Mouse (Mus musculus): ENCODE data around the gene Olfr945. TPM values are rescaled to one million over a fixed set of nuclear protein-coding genes. Genes with fewer than 3 reads are reported as not detected.

Gene Olfr945
- not detected in 2 replicates for total RNA-seq (2012; rRNA removed)
- not detected in 2 replicates for total RNA-seq (2014; rRNA removed)
- not detected in 2 replicates for polyA plus RNA-seq (2012; ENCODE audit: insufficient read length, low read depth)

DNA sequence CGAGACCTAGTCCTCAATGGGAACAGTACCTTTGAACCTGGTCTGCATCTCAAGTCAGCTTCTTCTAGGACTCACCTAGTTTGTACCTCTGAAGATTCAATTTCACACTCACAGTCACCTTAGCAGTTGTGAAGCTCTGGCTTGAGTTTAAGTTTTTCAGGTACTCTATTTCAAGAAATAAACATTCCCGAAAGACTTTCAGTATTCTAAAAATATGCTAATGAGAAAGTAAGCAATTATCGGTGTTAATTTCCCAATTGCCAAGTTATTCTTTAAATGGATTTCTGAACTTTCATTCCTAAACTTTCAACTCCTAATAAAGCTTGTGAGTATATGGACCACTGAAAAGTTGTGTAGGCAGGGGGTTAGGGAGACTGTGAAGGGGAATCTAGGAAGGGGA is at the start of gene Olfr945:
Gene Olfr945, minus strand, starts transcription at position 101 of the 400 bp plus-strand sequence.
- in situ Hi-C loops (cut with MboI; ENCODE audit: low pct_ligation_motif_present, low pct_unique_long_range_greater_than_20kb, low sequenced_read_pairs), result no loop called here
- H3K9ac ChIP-seq (ENCODE audit: insufficient read depth, low read depth), result no peak within 1 kb of the TSS
- dilution Hi-C loops (cut with MboI; ENCODE audit: extremely low pct_ligation_motif_present, extremely low pct_unique_long_range_greater_than_20kb, low sequenced_read_pairs), result no loop called here
- H3K4me3 ChIP-seq (replicated peaks in 1 of 3; ENCODE audit: low read depth in 2 of 3, low read length in 2 of 3, poor library complexity in 1 of 3), result no peak within 1 kb of the TSS
- H3K79me2 ChIP-seq (replicated peaks; ENCODE audit: control insufficient read depth, extremely low read depth, insufficient read depth, poor library complexity, severe bottlenecking), result no peaks in the 10 kb centered on the region
- TF ChIP-seq CHD1 (IDR thresholded peaks at IDR 0.05; ENCODE audit: low read depth, low read length) (no peak), CHD2 (IDR thresholded peaks at IDR 0.05; ENCODE audit: low read length) (no peak), ZC3H11A (IDR thresholded peaks at IDR 0.05; ENCODE audit: low read depth, low read length) (no peak), KAT2A (IDR thresholded peaks at IDR 0.05; ENCODE audit: insufficient replicate concordance, low read length) (no peak), MAZ (IDR thresholded peaks at IDR 0.05; ENCODE audit: low read depth, low read length) (no peak), ZKSCAN1 (IDR thresholded peaks at IDR 0.05; ENCODE audit: borderline replicate concordance, low read depth, low read length) (no peak)
- H3K36me3 ChIP-seq (replicated peaks in 1 of 2; ENCODE audit: control insufficient read depth in 1 of 2, insufficient read depth in 1 of 2, low read length in 1 of 2), result no peaks in the 10 kb centered on the region
- H3K4me1 ChIP-seq (ENCODE audit: control insufficient read depth in 1 of 2, insufficient read depth in 2 of 2), result no peaks in the 10 kb centered on the region
- H3K4me2 ChIP-seq (ENCODE audit: insufficient read depth, low read depth, poor library complexity, severe bottlenecking), result no peak within 1 kb of the TSS
- no peak within 1 kb of the TSS for H3K27ac ChIP-seq (ENCODE audit: insufficient read depth, low read depth)
- no peak for DNase-seq (ENCODE audit: extremely low read depth)
- no peaks in the 10 kb centered on the region for H3K27me3 ChIP-seq (replicated peaks)
- H3K9me3 ChIP-seq (replicated peaks; ENCODE audit: low read length), result no peaks in the 10 kb centered on the region

DNA sequence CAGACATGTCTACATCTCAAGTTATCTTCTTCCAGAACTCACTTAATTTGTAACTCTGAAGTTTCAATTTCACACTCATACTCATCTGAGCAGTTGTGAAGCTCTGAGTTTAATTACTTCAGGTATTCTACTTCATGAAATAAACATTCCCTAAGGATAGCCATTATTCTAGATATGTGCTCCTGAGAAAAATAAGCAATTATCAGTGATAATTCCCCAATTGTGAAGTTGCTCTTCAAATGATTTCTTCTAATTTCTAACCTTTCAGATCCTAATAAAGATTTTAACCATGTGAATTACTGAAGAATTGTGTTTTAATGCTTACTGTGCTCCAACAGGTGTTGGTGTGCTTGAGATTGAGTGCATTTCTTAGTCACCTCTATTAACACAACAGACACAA is 49.3 kb upstream of the Olfr945 start, which contains the start of gene Olfr948:
Gene Olfr948, minus strand, starts transcription at position 101 of the 400 bp plus-strand sequence.
- Histone ChIP-seq H3K27me3 (replicated peaks) (no peaks in the 10 kb centered on the region), H3K27ac (ENCODE audit: insufficient read depth, low read depth) (no peak within 1 kb of the TSS), H3K79me2 (replicated peaks; ENCODE audit: control insufficient read depth, extremely low read depth, insufficient read depth, poor library complexity, severe bottlenecking) (no peaks in the 10 kb centered on the region), H3K4me3 (replicated peaks in 1 of 3; ENCODE audit: low read depth in 2 of 3, low read length in 2 of 3, poor library complexity in 1 of 3) (no peak within 1 kb of the TSS), H3K4me1 (ENCODE audit: control insufficient read depth in 1 of 2, insufficient read depth in 2 of 2) (no peaks in the 10 kb centered on the region), H3K4me2 (ENCODE audit: insufficient read depth, low read depth, poor library complexity, severe bottlenecking) (no peak within 1 kb of the TSS), H3K36me3 (replicated peaks in 1 of 2; ENCODE audit: control insufficient read depth in 1 of 2, insufficient read depth in 1 of 2, low read length in 1 of 2) (no peaks in the 10 kb centered on the region), H3K9ac (ENCODE audit: insufficient read depth, low read depth) (no peak within 1 kb of the TSS), H3K9me3 (replicated peaks; ENCODE audit: low read length) (no peaks in the 10 kb centered on the region)
- dilution Hi-C loops (cut with MboI; ENCODE audit: extremely low pct_ligation_motif_present, extremely low pct_unique_long_range_greater_than_20kb, low sequenced_read_pairs) (no loop called here), in situ Hi-C loops (cut with MboI; ENCODE audit: low pct_ligation_motif_present, low pct_unique_long_range_greater_than_20kb, low sequenced_read_pairs) (no loop called here)
- DNase-seq (ENCODE audit: extremely low read depth), result no peak
- TF ChIP-seq ELF1 (IDR thresholded peaks at IDR 0.05; ENCODE audit: low read depth, low read length) (no peak), POLR2AphosphoS2 (IDR thresholded peaks at IDR 0.05; ENCODE audit: low read depth, low read length) (no peak), UBTF (IDR thresholded peaks at IDR 0.05; ENCODE audit: low read depth, low read length) (no peak)

DNA sequence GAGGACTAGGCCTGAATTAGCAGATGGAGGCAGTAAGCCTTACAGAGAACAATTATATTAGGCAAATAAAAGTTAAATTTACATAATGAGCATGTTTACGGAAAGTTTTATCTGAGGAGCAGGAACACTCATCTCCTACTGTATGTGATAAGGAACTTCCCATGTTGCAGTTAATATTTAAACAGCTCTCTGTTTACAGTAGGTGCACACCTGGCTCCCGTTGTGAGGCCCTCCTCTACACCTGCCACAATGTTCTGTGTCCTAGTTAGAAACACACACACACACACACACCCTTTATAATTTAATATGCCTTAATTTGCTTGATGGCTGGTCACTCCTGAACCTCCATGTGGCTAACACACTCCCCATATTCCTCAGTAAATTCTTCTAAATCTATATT is 10.5 kb upstream of the Olfr945 start:
- Histone ChIP-seq H3K27ac (ENCODE audit: insufficient read depth, low read depth) (no peak overlapping the region), H3K79me2 (replicated peaks; ENCODE audit: control insufficient read depth, extremely low read depth, insufficient read depth, poor library complexity, severe bottlenecking) (no peaks in the 10 kb centered on the region), H3K9me3 (replicated peaks; ENCODE audit: low read length) (no peaks in the 10 kb centered on the region), H3K9ac (ENCODE audit: insufficient read depth, low read depth) (no peak overlapping the region), H3K4me3 (replicated peaks in 1 of 3; ENCODE audit: low read depth in 2 of 3, low read length in 2 of 3, poor library complexity in 1 of 3) (no peak overlapping the region), H3K4me1 (ENCODE audit: control insufficient read depth in 1 of 2, insufficient read depth in 2 of 2) (no peaks in the 10 kb centered on the region), H3K36me3 (replicated peaks in 1 of 2; ENCODE audit: control insufficient read depth in 1 of 2, insufficient read depth in 1 of 2, low read length in 1 of 2) (no peaks in the 10 kb centered on the region), H3K27me3 (replicated peaks) (no peaks in the 10 kb centered on the region), H3K4me2 (ENCODE audit: insufficient read depth, low read depth, poor library complexity, severe bottlenecking) (no peak overlapping the region)
- dilution Hi-C loops (cut with MboI; ENCODE audit: extremely low pct_ligation_motif_present, extremely low pct_unique_long_range_greater_than_20kb, low sequenced_read_pairs) (no loop called here), in situ Hi-C loops (cut with MboI; ENCODE audit: low pct_ligation_motif_present, low pct_unique_long_range_greater_than_20kb, low sequenced_read_pairs) (no loop called here)
- DNase-seq (ENCODE audit: extremely low read depth), result no peak
- no peak for TF ChIP-seq JUN (IDR thresholded peaks at IDR 0.05; ENCODE audit: insufficient read depth, low read depth, low read length)
- no peak for TF ChIP-seq KAT2A (IDR thresholded peaks at IDR 0.05; ENCODE audit: insufficient replicate concordance, low read length)
- no peak for TF ChIP-seq MYC (IDR thresholded peaks at IDR 0.05; ENCODE audit: low read depth, low read length)
- TF ChIP-seq IRF4 (IDR thresholded peaks at IDR 0.05; ENCODE audit: low read depth, low read length), result no peak
- TF ChIP-seq NRF1 (IDR thresholded peaks at IDR 0.05; ENCODE audit: low read depth, low read length), result no peak
- TF ChIP-seq MEF2A (IDR thresholded peaks at IDR 0.05; ENCODE audit: borderline replicate concordance, low read depth, low read length), result no peak

All from CH12.LX (cell line).